15 mouse cellular contexts compared by ENCODE assay signal in the genomic region with DNA sequence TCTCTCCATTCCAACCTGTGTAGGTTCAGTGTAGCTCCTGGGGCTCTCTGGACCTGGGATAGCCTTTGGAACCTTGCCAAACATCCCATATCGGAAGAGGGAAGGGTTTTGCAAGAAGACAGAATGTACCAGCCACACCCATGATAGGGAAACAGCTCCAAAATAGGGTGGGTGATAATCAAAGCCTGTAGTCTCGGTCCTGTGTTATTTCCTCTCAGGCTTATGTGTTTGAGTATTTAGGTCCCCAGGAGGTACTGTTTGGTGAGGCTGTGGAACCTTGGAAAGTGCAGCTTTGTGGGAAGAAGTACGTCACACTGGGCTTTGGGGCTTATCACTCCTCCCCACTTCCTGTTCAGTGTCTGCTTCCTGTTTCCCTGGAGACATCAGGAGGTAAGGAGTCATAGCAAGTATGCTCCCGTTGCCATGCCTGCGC. TPM values are rescaled to one million over a fixed set of nuclear protein-coding genes. Genes with fewer than 3 reads are reported as not detected.
DNase-seq lines count a peak whose midpoint lies in the region; ATAC-seq lines count a peak whose summit lies in the region.
"Had no signal": no experiment of that assay in that cellular context is flagged by ENCODE, and none has a peak within 500 bp of the region (broad histone marks: within the 10 kb centered on the region; RNA-seq: fewer than 3 reads in every experiment).

No protein-coding gene starts in this region.

- H3K27me3 ChIP-seq in heart, embryonic 12.5 days (replicated peaks) = no peaks in the 10 kb centered on the region
- H3K27me3 ChIP-seq in heart, embryonic 11.5 days (ENCODE audit: control insufficient read depth, insufficient read depth, low read length) = no peaks in the 10 kb centered on the region
- H3K27me3 ChIP-seq: limb, embryonic 13.5 days; stomach, embryonic 15.5 days had no signal

- peak; percentile 63 for ATAC-seq in heart, embryonic 12.5 days (ENCODE audit: insufficient number of reproducible peaks, low FRiP score)
- no peak for ATAC-seq in heart, embryonic 11.5 days (replicated peaks; ENCODE audit: insufficient number of reproducible peaks, low FRiP score, low TSS enrichment)
- ATAC-seq in granulocyte monocyte progenitor cell, adult 5-6 weeks (replicated peaks; ENCODE audit: poor library complexity, severe bottlenecking) = peak; percentile 93
- ATAC-seq: inflammation-experienced regulatory T-cells, adult 6 months had no signal

- no peak overlapping the region for H3K4me2 ChIP-seq in heart, embryonic 12.5 days
- H3K4me2 ChIP-seq in heart, embryonic 11.5 days = no peak overlapping the region
- H3K4me2 ChIP-seq: limb, embryonic 13.5 days; stomach, embryonic 15.5 days had no signal

- H3K4me3 ChIP-seq in heart, embryonic 12.5 days = no peak overlapping the region
- no peak overlapping the region for H3K4me3 ChIP-seq in heart, embryonic 11.5 days (ENCODE audit: low read depth, low read length)
- H3K4me3 ChIP-seq: heart, adult 2 months; limb, embryonic 13.5 days; stomach, embryonic 15.5 days had no signal

- H3K4me1 ChIP-seq in heart, embryonic 12.5 days (replicated peaks) = peaks cover 14% of the 10 kb centered on the region
- 0 out of 2 replicates have a peak, but pooled peaks cover 5% of the 10 kb centered on the region for H3K4me1 ChIP-seq in heart, embryonic 11.5 days (ENCODE audit: control insufficient read depth, insufficient read depth, low read length)
- H3K4me1 ChIP-seq: limb, embryonic 13.5 days; stomach, embryonic 15.5 days had no signal

- DNase-seq in MEL-GATA-1-ER (ENCODE audit: extremely low read depth, low read depth) = peak; percentile 79
- DNase-seq in lung, postnatal 36 days = peak; percentile 51
- no peak for DNase-seq in spleen, postnatal 14 days (ENCODE audit: low spot score in 2 of 2)
- DNase-seq in frontal cortex, postnatal 36 days (ENCODE audit: low spot score in 2 of 2) = no peak
- DNase-seq in right cerebral cortex, postnatal 25 days = no peak
- DNase-seq: adrenal gland, postnatal 36 days; cerebellum, adult 11-12 months; kidney, postnatal 14 days had no signal

- 44% methylated on average over 5 of the region's 5 CpGs for WGBS in heart, embryonic 12.5 days
- 45% methylated on average over 5 of the region's 5 CpGs for WGBS in heart, embryonic 11.5 days (ENCODE audit: insufficient replicate concordance)

- H3K9me3 ChIP-seq in heart, embryonic 12.5 days (replicated peaks) = no peaks in the 10 kb centered on the region
- no peaks in the 10 kb centered on the region for H3K9me3 ChIP-seq in heart, embryonic 11.5 days (replicated peaks; ENCODE audit: control insufficient read depth, low read length)
- H3K9me3 ChIP-seq: limb, embryonic 13.5 days; stomach, embryonic 15.5 days had no signal

- H3K27ac ChIP-seq in heart, embryonic 12.5 days (ENCODE audit: poor library complexity, severe bottlenecking) = no peak overlapping the region
- no peak overlapping the region; the same call in 1 of the 2 replicates for H3K27ac ChIP-seq in heart, embryonic 11.5 days (ENCODE audit: low read depth, low read length)
- H3K27ac ChIP-seq: heart, adult 2 months; limb, embryonic 13.5 days; stomach, embryonic 15.5 days had no signal

- H3K9ac ChIP-seq in heart, embryonic 12.5 days = no peak overlapping the region
- H3K9ac ChIP-seq in heart, embryonic 11.5 days (ENCODE audit: low read depth, low read length) = no peak overlapping the region
- H3K9ac ChIP-seq: limb, embryonic 13.5 days; stomach, embryonic 15.5 days had no signal

- no peaks in the 10 kb centered on the region for H3K36me3 ChIP-seq in heart, embryonic 12.5 days
- H3K36me3 ChIP-seq in heart, embryonic 11.5 days (ENCODE audit: control insufficient read depth, insufficient read depth, low read length) = no peaks in the 10 kb centered on the region
- H3K36me3 ChIP-seq: stomach, embryonic 15.5 days had no signal

RNA-seq across cellular contexts. Expression of gene Dapk1, which starts 42.7 kb away (rescaled TPM):
- 12.5 and 15.8 TPM in 2 replicates for polyA plus RNA-seq in heart, embryonic 12.5 days (2016; fragmentation: Nextera tagmentation; extraction: Ambion mirVana)
- 9.2 and 9.8 TPM in 2 replicates for polyA plus RNA-seq in heart, embryonic 11.5 days (2014; fragmentation: Nextera tagmentation; extraction: Ambion mirVana)
- total RNA-seq in granulocyte monocyte progenitor cell, adult 5-6 weeks (2014; fragmentation: Nextera tagmentation) = 5.9 and 6.6 TPM in 2 replicates
- 1.8 and 1.9 TPM in 2 replicates for total RNA-seq in granulocyte monocyte progenitor cell, adult 5-6 weeks (2017)

Comparison
In these comparisons a context has a peak if more than half of its experiments do, and no peak if none do; other contexts are left out.
1. DNase-seq: peak in MEL-GATA-1-ER (single experiment) and lung, postnatal 36 days (single experiment); none in spleen, postnatal 14 days (0 of 2), frontal cortex, postnatal 36 days (0 of 2) and right cerebral cortex, postnatal 25 days (single experiment).